Mouse (Mus musculus): ENCODE data around the gene Myom1.

- TF ChIP-seq TAL1 (IDR thresholded peaks at IDR 0.05; ENCODE audit: low read length) (no peak), GATA1 (IDR thresholded peaks at IDR 0.05; ENCODE audit: low read length) (no peak)
Observed at GRCm38 (mm10) chr17:71032719-71033118, 30.3 kb downstream of the Myom1 start.

Data from erythroblast, embryonic 14.5 days (primary cell).